In genomic region chr11:119715437-119715836, GRCm38 (mm10) we compare ENCODE assay signal across 17 mouse cellular contexts.
A peak's percentile ranks its signal among the peaks of the same experiment; 100 is the strongest.
DNase-seq lines count a peak whose midpoint lies in the region; ATAC-seq lines count a peak whose summit lies in the region.
"Had no signal": no experiment of that assay in that cellular context is flagged by ENCODE, and none has a peak within 500 bp of the region (broad histone marks: within the 10 kb centered on the region; RNA-seq: fewer than 3 reads in every experiment).

No protein-coding gene starts in this region.

- H3K9ac ChIP-seq in limb, embryonic 15.5 days, result no peak overlapping the region
- H3K9ac ChIP-seq in intestine, embryonic 15.5 days, result no peak overlapping the region
- H3K9ac ChIP-seq: liver, embryonic 15.5 days had no signal

- 0 out of 2 replicates have a peak overlapping the region, but pooled peaks have one; percentile 9 for H3K27ac ChIP-seq in limb, embryonic 15.5 days
- H3K27ac ChIP-seq in limb, embryonic 10.5 days, result no peak overlapping the region
- no peak overlapping the region for H3K27ac ChIP-seq in intestine, embryonic 15.5 days
- H3K27ac ChIP-seq: liver, embryonic 15.5 days; macrophage had no signal

- H3K36me3 ChIP-seq in limb, embryonic 15.5 days, result no peaks in the 10 kb centered on the region
- H3K36me3 ChIP-seq in limb, embryonic 10.5 days, result peaks cover 13% of the 10 kb centered on the region
- no peaks in the 10 kb centered on the region for H3K36me3 ChIP-seq in intestine, embryonic 15.5 days

- H3K4me1 ChIP-seq in limb, embryonic 15.5 days, result peaks cover 14% of the 10 kb centered on the region; the same call in 1 of the 2 replicates
- H3K4me1 ChIP-seq in limb, embryonic 10.5 days, result peaks cover 17% of the 10 kb centered on the region
- peaks cover 6% of the 10 kb centered on the region for H3K4me1 ChIP-seq in intestine, embryonic 15.5 days (replicated peaks)

- no peak overlapping the region for H3K4me3 ChIP-seq in limb, embryonic 15.5 days
- no peak overlapping the region for H3K4me3 ChIP-seq in limb, embryonic 10.5 days
- no peak overlapping the region for H3K4me3 ChIP-seq in intestine, embryonic 15.5 days (replicated peaks)
- H3K4me3 ChIP-seq: erythroblast, embryonic 14.5 days; liver, embryonic 15.5 days had no signal

- no peak overlapping the region for H3K4me2 ChIP-seq in limb, embryonic 15.5 days
- H3K4me2 ChIP-seq in intestine, embryonic 15.5 days (replicated peaks), result no peak overlapping the region
- H3K4me2 ChIP-seq: liver, embryonic 15.5 days had no signal

- no peaks in the 10 kb centered on the region for H3K9me3 ChIP-seq in limb, embryonic 15.5 days
- H3K9me3 ChIP-seq in limb, embryonic 10.5 days (replicated peaks), result no peaks in the 10 kb centered on the region
- no peaks in the 10 kb centered on the region for H3K9me3 ChIP-seq in intestine, embryonic 15.5 days
- H3K9me3 ChIP-seq: liver, embryonic 15.5 days had no signal

- WGBS in limb, embryonic 15.5 days, result 61% methylated on average over 5 of the region's 5 CpGs
- WGBS in limb, embryonic 10.5 days, result 69% methylated on average over 5 of the region's 5 CpGs
- WGBS in intestine, embryonic 15.5 days, result 49% methylated on average over 5 of the region's 5 CpGs

- no peak for ATAC-seq in limb, embryonic 15.5 days (ENCODE audit: insufficient number of reproducible peaks, low FRiP score, low TSS enrichment, low read depth)
- ATAC-seq in intestine, embryonic 15.5 days, result peak; percentile 49
- ATAC-seq: Patski had no signal

- no peaks in the 10 kb centered on the region for H3K27me3 ChIP-seq in limb, embryonic 15.5 days
- H3K27me3 ChIP-seq in limb, embryonic 10.5 days (ENCODE audit: low read depth, poor library complexity, severe bottlenecking), result no peaks in the 10 kb centered on the region
- no peaks in the 10 kb centered on the region for H3K27me3 ChIP-seq in intestine, embryonic 15.5 days (replicated peaks)
- H3K27me3 ChIP-seq: CH12.LX; liver, embryonic 15.5 days; Patski had no signal

- peak; percentile 24 for DNase-seq in embryo, embryonic 10 days (ENCODE audit: low spot score)
- no peak for DNase-seq in embryo, embryonic 9.5 days (ENCODE audit: extremely low spot score)
- no peak for DNase-seq in limb, embryonic 10.5 days (ENCODE audit: low spot score)
- DNase-seq in ES-CJ7 (ENCODE audit: low read depth, low spot score), result peak; percentile 24
- no peak for DNase-seq in right cerebral cortex, postnatal 25 days
- DNase-seq in right cerebral cortex, postnatal 14 days, result no peak
- DNase-seq: cerebellum, adult 18-20 months; embryo, embryonic 11 days; heart, adult 11 months; thymus, adult 2 months had no signal

Comparison
In these comparisons a context has a peak if more than half of its experiments do, and no peak if none do; other contexts are left out.
1. DNase-seq: peak in embryo, embryonic 10 days (single experiment) and ES-CJ7 (single experiment); none in embryo, embryonic 9.5 days (single experiment), limb, embryonic 10.5 days (single experiment), right cerebral cortex, postnatal 25 days (single experiment) and right cerebral cortex, postnatal 14 days (single experiment).